Mouse (Mus musculus): Measurements from ENCODE around the gene Kank2. TPM values are rescaled to one million over a fixed set of nuclear protein-coding genes. Genes with fewer than 3 reads are reported as not detected.

The Kank2 gene
- polyA plus RNA-seq, 1 experiment from 2014 or later: 21.1 TPM

- no peak overlapping the region for H3K4me3 ChIP-seq (replicated peaks)
- H3K27ac ChIP-seq: no peak overlapping the region
- no peak overlapping the region for H3K4me2 ChIP-seq
- H3K9me3 ChIP-seq: no peaks in the 10 kb centered on the region
- no peak overlapping the region for H3K9ac ChIP-seq
- WGBS: 87% methylated on average over 20 of the region's 20 CpGs
- no peak for ATAC-seq (ENCODE audit: insufficient read depth, low FRiP score, low read depth)
- H3K4me1 ChIP-seq: no peaks in the 10 kb centered on the region
- H3K36me3 ChIP-seq: peaks cover 29% of the 10 kb centered on the region
- no peaks in the 10 kb centered on the region for H3K27me3 ChIP-seq (replicated peaks)
These were observed 33.2 kb upstream of the Kank2 start for GRCm38 (mm10) chr9:21831558-21832240.

GRCm38 (mm10) chr9:21830936-21831335 lies 32.4 kb upstream of the Kank2 start:
- ATAC-seq (ENCODE audit: insufficient read depth, low FRiP score, low read depth): no peak
- peaks cover 29% of the 10 kb centered on the region for H3K36me3 ChIP-seq
- 85% methylated on average over 11 of the region's 11 CpGs for WGBS
- no peaks in the 10 kb centered on the region for H3K4me1 ChIP-seq
- H3K27me3 ChIP-seq (replicated peaks): no peaks in the 10 kb centered on the region
- H3K4me3 ChIP-seq (replicated peaks): no peak overlapping the region
- H3K9me3 ChIP-seq: no peaks in the 10 kb centered on the region
- H3K27ac ChIP-seq: no peak overlapping the region
- no peak overlapping the region for H3K4me2 ChIP-seq
- H3K9ac ChIP-seq: no peak overlapping the region

- no peaks in the 10 kb centered on the region for H3K27me3 ChIP-seq (replicated peaks)
- H3K9me3 ChIP-seq: no peaks in the 10 kb centered on the region
- H3K4me2 ChIP-seq: no peak overlapping the region
- H3K9ac ChIP-seq: no peak overlapping the region
- H3K4me1 ChIP-seq: no peaks in the 10 kb centered on the region
- 77% methylated on average over 5 of the region's 5 CpGs for WGBS
- no peak overlapping the region for H3K4me3 ChIP-seq (replicated peaks)
- no peak overlapping the region for H3K27ac ChIP-seq
- no peak for ATAC-seq (ENCODE audit: insufficient read depth, low FRiP score, low read depth)
- peaks cover 24% of the 10 kb centered on the region for H3K36me3 ChIP-seq
These were observed 31.9 kb upstream of the Kank2 start for GRCm38 (mm10) chr9:21830461-21830850.

- 78% methylated on average over 14 of the region's 14 CpGs for WGBS
- peaks cover 23% of the 10 kb centered on the region for H3K36me3 ChIP-seq
These were observed 31.4 kb upstream of the Kank2 start for GRCm38 (mm10) chr9:21829834-21830460.

GRCm38 (mm10) chr9:21824366-21824765 lies 25.8 kb upstream of the Kank2 start:
- Histone ChIP-seq H3K4me1 (no peaks in the 10 kb centered on the region), H3K4me2 (no peak overlapping the region), H3K9me3 (no peaks in the 10 kb centered on the region), H3K4me3 (replicated peaks) (no peak overlapping the region), H3K27ac (no peak overlapping the region), H3K9ac (no peak overlapping the region), H3K36me3 (peaks cover 21% of the 10 kb centered on the region), H3K27me3 (replicated peaks) (no peaks in the 10 kb centered on the region)
- ATAC-seq (ENCODE audit: insufficient read depth, low FRiP score, low read depth): no peak
- 71% methylated on average over 10 of the region's 10 CpGs for WGBS

More at GRCm38 (mm10) chr9:21829834-21830460, 31.4 kb upstream of the Kank2 start:
- ATAC-seq (ENCODE audit: insufficient read depth, low FRiP score, low read depth): no peak
- Histone ChIP-seq H3K4me2 (no peak overlapping the region), H3K27me3 (replicated peaks) (no peaks in the 10 kb centered on the region), H3K27ac (no peak overlapping the region), H3K9me3 (no peaks in the 10 kb centered on the region), H3K4me3 (replicated peaks) (no peak overlapping the region), H3K9ac (no peak overlapping the region), H3K4me1 (no peaks in the 10 kb centered on the region)

GRCm38 (mm10) chr9:21823957-21824356 lies 25.4 kb upstream of the Kank2 start:
- ATAC-seq (ENCODE audit: insufficient read depth, low FRiP score, low read depth): no peak
- H3K4me3 ChIP-seq (replicated peaks): no peak overlapping the region
- H3K9ac ChIP-seq: no peak overlapping the region
- H3K36me3 ChIP-seq: peaks cover 19% of the 10 kb centered on the region
- no peak overlapping the region for H3K4me2 ChIP-seq
- 46% methylated on average over 4 of the region's 4 CpGs for WGBS
- H3K9me3 ChIP-seq: no peaks in the 10 kb centered on the region
- no peaks in the 10 kb centered on the region for H3K4me1 ChIP-seq
- H3K27me3 ChIP-seq (replicated peaks): no peaks in the 10 kb centered on the region
- no peak overlapping the region for H3K27ac ChIP-seq

GRCm38 (mm10) chr9:21822686-21823085 lies 24.1 kb upstream of the Kank2 start:
- 82% methylated on average over 6 of the region's 6 CpGs for WGBS
- Histone ChIP-seq H3K36me3 (peaks cover 25% of the 10 kb centered on the region), H3K27ac (no peak overlapping the region), H3K9ac (no peak overlapping the region), H3K9me3 (no peaks in the 10 kb centered on the region), H3K4me3 (replicated peaks) (no peak overlapping the region), H3K4me2 (no peak overlapping the region), H3K4me1 (no peaks in the 10 kb centered on the region), H3K27me3 (replicated peaks) (no peaks in the 10 kb centered on the region)
- no peak for ATAC-seq (ENCODE audit: insufficient read depth, low FRiP score, low read depth)

- WGBS: 88% methylated on average over 12 of the region's 12 CpGs
- no peak overlapping the region for H3K27ac ChIP-seq
- peaks cover 38% of the 10 kb centered on the region for H3K36me3 ChIP-seq
- H3K4me1 ChIP-seq: no peaks in the 10 kb centered on the region
- no peaks in the 10 kb centered on the region for H3K27me3 ChIP-seq (replicated peaks)
- H3K9me3 ChIP-seq: no peaks in the 10 kb centered on the region
- H3K4me3 ChIP-seq (replicated peaks): no peak overlapping the region
- H3K9ac ChIP-seq: no peak overlapping the region
- no peak overlapping the region for H3K4me2 ChIP-seq
- no peak for ATAC-seq (ENCODE audit: insufficient read depth, low FRiP score, low read depth)
These were observed 21.6 kb upstream of the Kank2 start for GRCm38 (mm10) chr9:21820183-21820582.

GRCm38 (mm10) chr9:21819181-21819729 lies 20.7 kb upstream of the Kank2 start:
- 91% methylated on average over 2 of the region's 2 CpGs for WGBS

GRCm38 (mm10) chr9:21818561-21818960 lies 20.0 kb upstream of the Kank2 start:
- no peak for ATAC-seq (ENCODE audit: insufficient read depth, low FRiP score, low read depth)
- Histone ChIP-seq H3K4me1 (no peaks in the 10 kb centered on the region), H3K36me3 (peaks cover 46% of the 10 kb centered on the region), H3K4me3 (replicated peaks) (no peak overlapping the region), H3K4me2 (no peak overlapping the region), H3K9ac (no peak overlapping the region), H3K27ac (no peak overlapping the region), H3K9me3 (no peaks in the 10 kb centered on the region), H3K27me3 (replicated peaks) (no peaks in the 10 kb centered on the region)
- 92% methylated on average over 6 of the region's 6 CpGs for WGBS

More at GRCm38 (mm10) chr9:21819181-21819729, 20.7 kb upstream of the Kank2 start:
- H3K4me2 ChIP-seq: no peak overlapping the region
- ATAC-seq (ENCODE audit: insufficient read depth, low FRiP score, low read depth): no peak
- H3K4me3 ChIP-seq (replicated peaks): no peak overlapping the region
- no peak overlapping the region for H3K27ac ChIP-seq
- no peaks in the 10 kb centered on the region for H3K9me3 ChIP-seq
- H3K9ac ChIP-seq: no peak overlapping the region
- no peaks in the 10 kb centered on the region for H3K27me3 ChIP-seq (replicated peaks)
- H3K4me1 ChIP-seq: no peaks in the 10 kb centered on the region
- H3K36me3 ChIP-seq: peaks cover 45% of the 10 kb centered on the region

- WGBS: 77% methylated on average over 4 of the region's 4 CpGs
- peaks cover 49% of the 10 kb centered on the region for H3K36me3 ChIP-seq
- no peak for ATAC-seq (ENCODE audit: insufficient read depth, low FRiP score, low read depth)
These were observed 19.6 kb upstream of the Kank2 start for GRCm38 (mm10) chr9:21818125-21818524.

GRCm38 (mm10) chr9:21816716-21817305 lies 18.3 kb upstream of the Kank2 start:
- Histone ChIP-seq H3K4me1 (no peaks in the 10 kb centered on the region), H3K27me3 (replicated peaks) (no peaks in the 10 kb centered on the region), H3K4me3 (replicated peaks) (no peak overlapping the region), H3K4me2 (no peak overlapping the region), H3K36me3 (peaks cover 52% of the 10 kb centered on the region), H3K9ac (no peak overlapping the region), H3K9me3 (no peaks in the 10 kb centered on the region), H3K27ac (no peak overlapping the region)
- WGBS: 64% methylated on average over 9 of the region's 9 CpGs
- no peak for ATAC-seq (ENCODE audit: insufficient read depth, low FRiP score, low read depth)

More at GRCm38 (mm10) chr9:21818125-21818524, 19.6 kb upstream of the Kank2 start:
- H3K27ac ChIP-seq: no peak overlapping the region
- no peaks in the 10 kb centered on the region for H3K4me1 ChIP-seq
- no peak overlapping the region for H3K9ac ChIP-seq
- no peaks in the 10 kb centered on the region for H3K27me3 ChIP-seq (replicated peaks)
- no peaks in the 10 kb centered on the region for H3K9me3 ChIP-seq
- H3K4me2 ChIP-seq: no peak overlapping the region
- H3K4me3 ChIP-seq (replicated peaks): no peak overlapping the region

Data from stomach, embryonic 15.5 days (tissue).